Mouse (Mus musculus) CH12.LX (cell line): ENCODE measurements around the gene Kcnk18. TPM values are rescaled to one million over a fixed set of nuclear protein-coding genes. Genes with fewer than 3 reads are reported as not detected.

ENCODE experiments used
- DNase-seq: peaks from one replicate; pipeline ENCODE4 v3.0.0-alpha.2; 2013; ENCODE audit errors: extremely low read depth
- H3K27ac ChIP-seq: 2 replicates; pipeline ENCODE4 v1.5.1; 2012; ENCODE audit warnings: low read depth, mild to moderate bottlenecking, control low read depth, moderate library complexity; ENCODE audit not compliant: insufficient read depth
- H3K27me3 ChIP-seq: replicated peaks from 2 replicates; pipeline ENCODE3; 2012; ENCODE audit warnings: inconsistent platforms
- H3K36me3 ChIP-seq, 2 experiments: replicated peaks in 1 of 2; 2 replicates each; pipeline versions ENCODE3 to v1.6.1; 2012; ENCODE audit warnings: inconsistent platforms in 1 of 2, low read length in 1 of 2, mild to moderate bottlenecking in 1 of 2, mixed read lengths in 1 of 2, moderate library complexity in 1 of 2; ENCODE audit not compliant: control insufficient read depth in 1 of 2, insufficient read depth in 1 of 2
- H3K4me1 ChIP-seq, 2 experiments: 2 replicates each; pipeline ENCODE4 v1.6.1; 2012; ENCODE audit warnings: inconsistent platforms in 1 of 2, moderate library complexity in 1 of 2; ENCODE audit not compliant: insufficient read depth in 2 of 2, control insufficient read depth in 1 of 2
- H3K4me2 ChIP-seq: 2 replicates; pipeline ENCODE4 v1.6.1; 2012; ENCODE audit warnings: low read depth, mild to moderate bottlenecking, control low read depth; ENCODE audit not compliant: poor library complexity, insufficient read depth, severe bottlenecking
- H3K4me3 ChIP-seq, 3 experiments: fragments of 150-350 bp in 1 of 3; sonication (generic) in 1 of 3; replicated peaks in 1 of 3; 2 replicates each; pipeline versions ENCODE3 to v1.5.1; 2011 to 2012; ENCODE audit warnings: low read depth in 2 of 3, low read length in 2 of 3, mild to moderate bottlenecking in 2 of 3, moderate library complexity in 2 of 3, control low read depth in 1 of 3, improper control_type of control experiment in 1 of 3, inconsistent platforms in 1 of 3, mixed read lengths in 1 of 3; ENCODE audit not compliant: poor library complexity in 1 of 3
- H3K79me2 ChIP-seq: replicated peaks from 2 replicates; pipeline ENCODE4 v1.6.1; 2012; ENCODE audit warnings: mild to moderate bottlenecking, moderate library complexity; ENCODE audit not compliant: control insufficient read depth, poor library complexity, insufficient read depth, severe bottlenecking; ENCODE audit errors: extremely low read depth
- H3K9ac ChIP-seq: 2 replicates; pipeline ENCODE4 v1.6.1; 2012; ENCODE audit warnings: low read depth, mild to moderate bottlenecking, control low read depth, moderate library complexity; ENCODE audit not compliant: insufficient read depth
- H3K9me3 ChIP-seq: replicated peaks from 2 replicates; pipeline ENCODE3; 2012; ENCODE audit warnings: low read length, inconsistent platforms, mixed read lengths
- BHLHE40 ChIP-seq: IDR thresholded peaks from 2 replicates; pipeline ENCODE4 v1.6.1; 2011; ENCODE audit warnings: mild to moderate bottlenecking, low read depth, low read length, improper control_type of control experiment
- CHD1 ChIP-seq: IDR thresholded peaks from 2 replicates; pipeline ENCODE4 v1.6.1; 2012; ENCODE audit warnings: low read depth, low read length, improper control_type of control experiment, inconsistent platforms
- CHD2 ChIP-seq: IDR thresholded peaks from 2 replicates; pipeline ENCODE4 v1.6.1; 2011; ENCODE audit warnings: low read length, improper control_type of control experiment
- CTCF ChIP-seq, 2 experiments: IDR thresholded peaks in 1 of 2; conservative IDR thresholded peaks in 1 of 2; 2 replicates each; pipeline ENCODE4 v1.5.1; 2011 to 2012; ENCODE audit warnings: low read depth in 2 of 2, low read length in 2 of 2, improper control_type of control experiment in 1 of 2, inconsistent platforms in 1 of 2, mild to moderate bottlenecking in 1 of 2, moderate library complexity in 1 of 2
- E2F4 ChIP-seq: IDR thresholded peaks from 2 replicates; pipeline ENCODE4 v1.6.1; 2011; ENCODE audit warnings: low read depth, low read length, improper control_type of control experiment; ENCODE audit not compliant: insufficient replicate concordance
- ETS1 ChIP-seq: conservative IDR thresholded peaks from 2 replicates; pipeline ENCODE4 v1.6.1; 2012; ENCODE audit warnings: low read depth, mild to moderate bottlenecking, inconsistent platforms, low read length, improper control_type of control experiment, moderate library complexity
- GABPA ChIP-seq: IDR thresholded peaks from 2 replicates; pipeline ENCODE4 v1.6.1; 2012; ENCODE audit warnings: low read depth, low read length, improper control_type of control experiment, inconsistent platforms; ENCODE audit not compliant: insufficient replicate concordance
- IRF4 ChIP-seq: IDR thresholded peaks from 2 replicates; pipeline ENCODE4 v1.6.1; 2014; ENCODE audit warnings: low read depth, mild to moderate bottlenecking, inconsistent platforms, low read length, improper control_type of control experiment
- JUN ChIP-seq: IDR thresholded peaks from 2 replicates; pipeline ENCODE4 v1.6.1; 2011; ENCODE audit warnings: low read depth, mild to moderate bottlenecking, low read length, improper control_type of control experiment, moderate library complexity; ENCODE audit not compliant: insufficient read depth
- MAZ ChIP-seq: IDR thresholded peaks from 2 replicates; pipeline ENCODE4 v1.6.1; 2012; ENCODE audit warnings: low read depth, mild to moderate bottlenecking, inconsistent platforms, low read length, improper control_type of control experiment, moderate library complexity
- MEF2A ChIP-seq: IDR thresholded peaks from 2 replicates; pipeline ENCODE4 v1.6.1; 2014; ENCODE audit warnings: low read depth, mild to moderate bottlenecking, inconsistent platforms, low read length, improper control_type of control experiment, borderline replicate concordance
- MXI1 ChIP-seq: IDR thresholded peaks from 2 replicates; pipeline ENCODE4 v1.6.1; 2011; ENCODE audit warnings: mild to moderate bottlenecking, low read depth, low read length, improper control_type of control experiment
- MYC ChIP-seq: IDR thresholded peaks from 2 replicates; pipeline ENCODE4 v1.6.1; 2011; ENCODE audit warnings: low read depth, mild to moderate bottlenecking, improper control_type of control experiment, low read length
- NRF1 ChIP-seq: IDR thresholded peaks from 2 replicates; pipeline ENCODE4 v1.6.1; 2014; ENCODE audit warnings: low read depth, mild to moderate bottlenecking, inconsistent platforms, low read length, improper control_type of control experiment, moderate library complexity
- RAD21 ChIP-seq: IDR thresholded peaks from 2 replicates; pipeline ENCODE4 v1.6.1; 2011; ENCODE audit warnings: low read depth, mild to moderate bottlenecking, low read length, improper control_type of control experiment, moderate library complexity
- TBP ChIP-seq: conservative IDR thresholded peaks from 2 replicates; pipeline ENCODE4 v1.6.1; 2011; ENCODE audit warnings: low read depth, low read length, improper control_type of control experiment
- UBTF ChIP-seq: IDR thresholded peaks from 2 replicates; pipeline ENCODE4 v1.6.1; 2012; ENCODE audit warnings: low read depth, mild to moderate bottlenecking, inconsistent platforms, low read length, improper control_type of control experiment, moderate library complexity
- USF1 ChIP-seq: IDR thresholded peaks from 2 replicates; pipeline ENCODE4 v1.6.1; 2014; ENCODE audit warnings: low read depth, mild to moderate bottlenecking, inconsistent platforms, low read length, improper control_type of control experiment
- ZKSCAN1 ChIP-seq: IDR thresholded peaks from 2 replicates; pipeline ENCODE4 v1.6.1; 2012; ENCODE audit warnings: low read depth, inconsistent platforms, low read length, improper control_type of control experiment, borderline replicate concordance
- ZMIZ1 ChIP-seq: IDR thresholded peaks from 2 replicates; pipeline ENCODE4 v1.6.1; 2012; ENCODE audit warnings: low read depth, mild to moderate bottlenecking, inconsistent platforms, low read length, improper control_type of control experiment
- dilution Hi-C: fragments of 300-500 bp; cut with MboI; formaldehyde crosslinking; loops from 2 replicates; pipeline ENCODE4 v1.14.3; 2020; ENCODE audit warnings: low sequenced_read_pairs; ENCODE audit not compliant: extremely low pct_unique_long_range_greater_than_20kb, extremely low pct_ligation_motif_present
- in situ Hi-C: fragments of 300-500 bp; cut with MboI; formaldehyde crosslinking; loops from 3 replicates; pipeline ENCODE4 v1.14.3; 2019; ENCODE audit warnings: low sequenced_read_pairs, low pct_ligation_motif_present, low pct_unique_long_range_greater_than_20kb, mixed read lengths
- polyA plus RNA-seq: library from polyadenylated mRNA; unstranded; fragments of >175 nt; gene quantifications from 2 replicates; pipeline ENCODE4 v1.2.1, GENCODE M21; 2012; ENCODE audit warnings: low read depth; ENCODE audit not compliant: insufficient read length
- total RNA-seq, 2 experiments: library from RNA; depleted of rRNA; stranded (reverse); fragments of 300-350 nt in 1 of 2; fragments of >200 nt in 1 of 2; gene quantifications; 2 replicates each; pipeline ENCODE4 v1.2.3; 2012 to 2014

The Kcnk18 gene
- total and polyA plus RNA-seq, 3 experiments, result not detected

GRCm38 (mm10) chr19:59193986-59194820, 24.8 kb upstream of the Kcnk18 start:
- peak overlapping the region in 1 of 3 experiments; percentile 30 for H3K4me3 ChIP-seq
- H3K27me3 ChIP-seq, result no peaks in the 10 kb centered on the region
- in situ Hi-C loops (no loop called here), dilution Hi-C loops (no loop called here)
- H3K4me1 ChIP-seq, result no peaks in the 10 kb centered on the region
- no peaks in the 10 kb centered on the region for H3K79me2 ChIP-seq
- no peak for DNase-seq
- H3K36me3 ChIP-seq, result no peaks in the 10 kb centered on the region
- TF ChIP-seq RAD21 (no peak), UBTF (no peak), E2F4 (no peak), BHLHE40 (no peak), CTCF (conservative IDR thresholded peaks at IDR 0.05 in 1 of 2, IDR thresholded peaks at IDR 0.05 in 1 of 2; ENCODE audit: low read depth in 2 of 2, low read length in 2 of 2) (no peak), ZKSCAN1 (no peak), IRF4 (no peak), CHD1 (no peak), ZMIZ1 (no peak), NRF1 (no peak), MYC (no peak), MXI1 (no peak), CHD2 (no peak), GABPA (no peak), MAZ (no peak), TBP (no peak)
- H3K4me2 ChIP-seq, result peak overlapping the region; percentile 59; the same call in 1 of the 2 replicates
- H3K9me3 ChIP-seq, result no peaks in the 10 kb centered on the region
- peak overlapping the region; percentile 11; the same call in 1 of the 2 replicates for H3K9ac ChIP-seq
- H3K27ac ChIP-seq, result no peak overlapping the region

GRCm38 (mm10) chr19:59195181-59195770, 23.7 kb upstream of the Kcnk18 start:
- in situ Hi-C loops (no loop called here), dilution Hi-C loops (no loop called here)
- H3K9ac ChIP-seq, result no peak overlapping the region
- no peak overlapping the region for H3K4me3 ChIP-seq
- H3K4me1 ChIP-seq, result no peaks in the 10 kb centered on the region
- no peak overlapping the region for H3K27ac ChIP-seq
- H3K4me2 ChIP-seq, result no peak overlapping the region
- no peaks in the 10 kb centered on the region for H3K79me2 ChIP-seq
- no peak for DNase-seq
- no peaks in the 10 kb centered on the region for H3K27me3 ChIP-seq
- H3K9me3 ChIP-seq, result peaks cover 7% of the 10 kb centered on the region
- TF ChIP-seq ETS1 (no peak), JUN (no peak), MEF2A (no peak), USF1 (no peak), TBP (no peak), UBTF (no peak), MXI1 (no peak)
- no peaks in the 10 kb centered on the region for H3K36me3 ChIP-seq
